Mouse (Mus musculus): ENCODE results near the gene Gja6.

Gja6 gene

GRCm38 (mm10) chrX:160906952-160907351 lies at the start of gene Gja6:
Gene Gja6, minus strand, starts transcription at chrX:160907052.
- no peak for DNase-seq (ENCODE audit: low spot score in 2 of 2)

GRCm38 (mm10) chrX:160949583-160949982 lies 42.7 kb upstream of the Gja6 start:
- no peak for DNase-seq (ENCODE audit: low spot score in 2 of 2)

- DNase-seq (ENCODE audit: low spot score in 2 of 2) = no peak
Observed at GRCm38 (mm10) chrX:160944722-160945121, 37.9 kb upstream of the Gja6 start.

- DNase-seq (ENCODE audit: low spot score in 2 of 2) = no peak
Observed at GRCm38 (mm10) chrX:160935541-160935940, 28.7 kb upstream of the Gja6 start.

GRCm38 (mm10) chrX:160930656-160931055 lies 23.8 kb upstream of the Gja6 start:
- DNase-seq (ENCODE audit: low spot score in 2 of 2) = no peak

GRCm38 (mm10) chrX:160928870-160929269 lies 22.0 kb upstream of the Gja6 start:
- DNase-seq (ENCODE audit: low spot score in 2 of 2) = no peak

- no peak for DNase-seq (ENCODE audit: low spot score in 2 of 2)
Observed at GRCm38 (mm10) chrX:160919022-160919637, 12.3 kb upstream of the Gja6 start.

GRCm38 (mm10) chrX:160906477-160906876 lies 375 bp downstream of the Gja6 start:
- DNase-seq (ENCODE audit: low spot score in 2 of 2) = no peak

GRCm38 (mm10) chrX:160905913-160906312 lies 939 bp downstream of the Gja6 start:
- no peak for DNase-seq (ENCODE audit: low spot score in 2 of 2)

- DNase-seq (ENCODE audit: low spot score in 2 of 2) = no peak
Observed at GRCm38 (mm10) chrX:160905041-160905678, 1.7 kb downstream of the Gja6 start.

GRCm38 (mm10) chrX:160901118-160901517 lies 5.7 kb downstream of the Gja6 start:
- DNase-seq (ENCODE audit: low spot score in 2 of 2) = no peak

GRCm38 (mm10) chrX:160892077-160892476 lies 14.8 kb downstream of the Gja6 start:
- DNase-seq (ENCODE audit: low spot score in 2 of 2) = no peak

- DNase-seq (ENCODE audit: low spot score in 2 of 2) = no peak
Observed at GRCm38 (mm10) chrX:160886301-160886700, 20.6 kb downstream of the Gja6 start.

GRCm38 (mm10) chrX:160866576-160866975 lies 40.3 kb downstream of the Gja6 start:
- DNase-seq (ENCODE audit: low spot score in 2 of 2) = no peak

- DNase-seq (ENCODE audit: low spot score in 2 of 2) = no peak
Observed at GRCm38 (mm10) chrX:160865022-160865421, 41.8 kb downstream of the Gja6 start.

- no peak for DNase-seq (ENCODE audit: low spot score in 2 of 2)
Observed at GRCm38 (mm10) chrX:160863689-160864383, 43.0 kb downstream of the Gja6 start.

All from spleen, postnatal 14 days (tissue).